Mouse (Mus musculus): ENCODE measurements around the gene Crip1. TPM values are rescaled to one million over a fixed set of nuclear protein-coding genes. Genes with fewer than 3 reads are reported as not detected.

Crip1 gene
- polyA plus RNA-seq, 1 experiment from 2014 or later, result 1,744 TPM

- TF ChIP-seq EP300 (IDR thresholded peaks at IDR 0.05) (no peak), CTCF (IDR thresholded peaks at IDR 0.05) (no peak)
- H3K27me3 ChIP-seq (replicated peaks; ENCODE audit: insufficient read depth, low read length), result no peaks in the 10 kb centered on the region
- no peak overlapping the region for H3K4me3 ChIP-seq (ENCODE audit: low read depth, low read length)
- no peak overlapping the region for H3K9ac ChIP-seq (replicated peaks; ENCODE audit: low read depth)
- no peaks in the 10 kb centered on the region for H3K36me3 ChIP-seq (ENCODE audit: insufficient read depth, low read length)
- 82% methylated on average over 17 of the region's 17 CpGs for WGBS
- no peak overlapping the region for H3K27ac ChIP-seq (ENCODE audit: low read length)
- no peak for DNase-seq (ENCODE audit: low spot score)
- no peaks in the 10 kb centered on the region; the same call in 1 of the 2 replicates for H3K4me1 ChIP-seq (ENCODE audit: insufficient read depth, low read depth, low read length)
- no peak for ATAC-seq
- no peaks in the 10 kb centered on the region for H3K9me3 ChIP-seq (ENCODE audit: low read length)
- H3K4me2 ChIP-seq (replicated peaks; ENCODE audit: low read depth, low read length), result no peak overlapping the region
Measured at GRCm38 (mm10) chr12:113108528-113109283, 37.4 kb upstream of the Crip1 start.

GRCm38 (mm10) chr12:113109801-113110200 is 36.3 kb upstream of the Crip1 start:
- no peaks in the 10 kb centered on the region for H3K9me3 ChIP-seq (ENCODE audit: low read length)
- 76% methylated on average over 10 of the region's 10 CpGs for WGBS
- H3K4me1 ChIP-seq (ENCODE audit: insufficient read depth, low read depth, low read length), result no peaks in the 10 kb centered on the region; the same call in 1 of the 2 replicates
- no peak overlapping the region for H3K4me3 ChIP-seq (ENCODE audit: low read depth, low read length)
- H3K9ac ChIP-seq (replicated peaks; ENCODE audit: low read depth), result no peak overlapping the region
- TF ChIP-seq CTCF (IDR thresholded peaks at IDR 0.05) (no peak), EP300 (IDR thresholded peaks at IDR 0.05) (no peak)
- H3K4me2 ChIP-seq (replicated peaks; ENCODE audit: low read depth, low read length), result no peak overlapping the region
- no peaks in the 10 kb centered on the region for H3K36me3 ChIP-seq (ENCODE audit: insufficient read depth, low read length)
- H3K27me3 ChIP-seq (replicated peaks; ENCODE audit: insufficient read depth, low read length), result no peaks in the 10 kb centered on the region
- no peak overlapping the region for H3K27ac ChIP-seq (ENCODE audit: low read length)
- DNase-seq (ENCODE audit: low spot score) (no peak), ATAC-seq (no peak)

GRCm38 (mm10) chr12:113114141-113114540 is 32.0 kb upstream of the Crip1 start:
- ATAC-seq, result no peak
- H3K9ac ChIP-seq (replicated peaks; ENCODE audit: low read depth), result no peak overlapping the region
- no peak for TF ChIP-seq EP300 (IDR thresholded peaks at IDR 0.05)
- no peak for TF ChIP-seq CTCF (IDR thresholded peaks at IDR 0.05)
- WGBS, result 93% methylated on average over 4 of the region's 4 CpGs
- no peak for DNase-seq (ENCODE audit: low spot score)
- no peak overlapping the region for H3K27ac ChIP-seq (ENCODE audit: low read length)
- H3K36me3 ChIP-seq (ENCODE audit: insufficient read depth, low read length), result peaks cover 8% of the 10 kb centered on the region; the same call in 1 of the 2 replicates
- H3K9me3 ChIP-seq (ENCODE audit: low read length), result no peaks in the 10 kb centered on the region
- H3K4me1 ChIP-seq (ENCODE audit: insufficient read depth, low read depth, low read length), result no peaks in the 10 kb centered on the region
- H3K4me3 ChIP-seq (ENCODE audit: low read depth, low read length), result no peak overlapping the region
- no peak overlapping the region for H3K4me2 ChIP-seq (replicated peaks; ENCODE audit: low read depth, low read length)
- H3K27me3 ChIP-seq (replicated peaks; ENCODE audit: insufficient read depth, low read length), result no peaks in the 10 kb centered on the region

DNA sequence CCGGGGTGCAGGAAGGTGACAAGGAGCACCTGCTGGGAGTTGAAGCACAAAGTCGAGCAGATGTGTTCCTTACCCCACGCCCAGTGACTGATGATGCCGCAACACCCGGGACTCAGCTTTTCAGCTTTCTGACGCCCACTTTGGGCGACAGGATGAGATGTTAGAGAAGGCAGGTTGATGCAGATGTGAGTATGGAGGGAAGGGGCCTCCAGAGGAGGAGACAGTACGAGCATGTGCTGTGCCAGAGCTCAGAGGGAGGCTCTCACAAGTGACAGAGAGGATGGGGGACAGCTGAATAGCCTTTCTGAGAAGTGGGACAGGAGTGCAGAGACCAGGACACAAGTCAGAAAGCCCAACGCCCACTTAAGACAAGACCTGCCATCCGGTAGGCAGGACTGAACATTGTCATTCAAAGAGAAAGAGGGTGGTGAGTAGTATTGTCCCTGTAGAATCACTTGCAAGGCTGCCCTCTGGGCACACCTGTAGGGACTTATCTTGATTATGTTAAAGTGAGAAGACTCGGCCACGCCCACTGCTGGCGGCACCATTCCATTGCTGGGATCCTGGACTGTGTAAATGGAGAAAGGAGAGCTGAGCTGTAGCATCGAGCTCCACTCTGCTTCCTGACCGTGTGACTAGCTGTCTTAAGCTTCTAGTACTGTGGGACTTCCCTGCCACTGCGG is 31.1 kb upstream of the Crip1 start:
- H3K36me3 ChIP-seq (ENCODE audit: insufficient read depth, low read length), result peaks cover 9% of the 10 kb centered on the region; the same call in 1 of the 2 replicates
- TF ChIP-seq CTCF (IDR thresholded peaks at IDR 0.05) (peak; percentile 30), EP300 (IDR thresholded peaks at IDR 0.05) (no peak)
- no peak for DNase-seq (ENCODE audit: low spot score)

DNA sequence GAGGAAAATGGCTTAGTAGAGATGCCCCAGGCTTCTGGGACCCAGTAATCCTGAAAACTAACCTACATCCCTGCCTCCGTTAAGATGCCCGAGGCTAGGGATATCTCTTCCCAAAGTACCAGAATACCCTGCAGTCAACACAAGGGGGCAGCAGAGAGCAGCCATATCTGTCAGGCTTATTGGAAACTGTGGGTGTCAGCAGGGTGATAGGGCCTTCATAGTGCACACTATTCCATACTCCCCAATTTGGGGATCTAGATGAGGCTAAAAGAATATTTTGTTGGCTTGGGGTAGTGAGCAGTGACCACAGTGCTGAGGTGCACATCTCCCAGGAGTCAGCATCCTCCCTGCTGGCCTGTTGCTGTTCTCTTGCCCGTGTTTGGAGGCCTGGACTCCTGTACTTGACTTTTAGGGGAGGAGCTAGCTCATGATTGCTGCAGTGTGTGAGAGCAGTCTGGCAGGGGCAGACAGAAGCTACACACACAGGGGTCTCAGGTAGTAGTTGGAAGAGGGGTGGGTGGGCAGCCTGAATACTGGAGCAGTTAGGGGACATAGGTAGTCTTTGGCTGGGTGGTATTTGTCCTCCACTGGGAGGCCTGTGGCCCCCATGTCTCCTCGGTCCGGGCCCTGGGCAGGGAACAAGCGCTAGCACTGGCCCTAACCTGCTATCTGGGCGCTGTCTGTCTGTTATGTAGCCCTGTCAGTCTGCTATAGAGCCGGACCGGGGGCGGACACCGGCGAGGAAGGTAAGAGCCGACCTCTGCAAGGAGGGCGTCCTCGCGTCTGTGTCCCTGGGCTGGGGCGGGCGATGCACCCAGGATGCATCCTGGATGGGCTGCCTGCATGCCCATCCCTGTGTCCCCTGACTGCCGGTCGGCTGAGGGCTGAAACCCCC is 26.4 kb upstream of the Crip1 start:
- Histone ChIP-seq H3K27ac (ENCODE audit: low read length) (no peak overlapping the region), H3K4me3 (ENCODE audit: low read depth, low read length) (no peak overlapping the region), H3K9ac (replicated peaks; ENCODE audit: low read depth) (no peak overlapping the region), H3K36me3 (ENCODE audit: insufficient read depth, low read length) (peaks cover 47% of the 10 kb centered on the region; the same call in 1 of the 2 replicates), H3K4me2 (replicated peaks; ENCODE audit: low read depth, low read length) (no peak overlapping the region), H3K4me1 (ENCODE audit: insufficient read depth, low read depth, low read length) (no peaks in the 10 kb centered on the region), H3K27me3 (replicated peaks; ENCODE audit: insufficient read depth, low read length) (no peaks in the 10 kb centered on the region), H3K9me3 (ENCODE audit: low read length) (no peaks in the 10 kb centered on the region)
- 78% methylated on average over 13 of the region's 20 CpGs for WGBS
- TF ChIP-seq CTCF (IDR thresholded peaks at IDR 0.05), result peak; percentile 98
- no peak for TF ChIP-seq EP300 (IDR thresholded peaks at IDR 0.05)
- DNase-seq (ENCODE audit: low spot score) (peak; percentile 83), ATAC-seq (peak; percentile 84)

More for the DNA sequence above, 31.1 kb upstream of the Crip1 start:
- 73% methylated on average over 16 of the region's 16 CpGs for WGBS
- 0 out of 2 replicates have a peak, but pooled peaks have one; percentile 32 for ATAC-seq
- Histone ChIP-seq H3K27me3 (replicated peaks; ENCODE audit: insufficient read depth, low read length) (no peaks in the 10 kb centered on the region), H3K9me3 (ENCODE audit: low read length) (no peaks in the 10 kb centered on the region), H3K4me1 (ENCODE audit: insufficient read depth, low read depth, low read length) (no peaks in the 10 kb centered on the region), H3K4me2 (replicated peaks; ENCODE audit: low read depth, low read length) (no peak overlapping the region), H3K9ac (replicated peaks; ENCODE audit: low read depth) (no peak overlapping the region), H3K27ac (ENCODE audit: low read length) (no peak overlapping the region), H3K4me3 (ENCODE audit: low read depth, low read length) (no peak overlapping the region)

Data from lung, postnatal 0 days (tissue).